Mouse (Mus musculus): ENCODE measurements around the gene Ccdc180.

- TF ChIP-seq CTCF (IDR thresholded peaks at IDR 0.05; ENCODE audit: insufficient read depth, low read depth, low read length) (no peak), POLR2A (IDR thresholded peaks at IDR 0.05; ENCODE audit: insufficient read depth, low read depth, low read length) (no peak)
Observed at GRCm38 (mm10) chr4:45953025-45953919, 63.2 kb downstream of the Ccdc180 start.

Measured in olfactory bulb, adult 2 months (tissue).